Mouse (Mus musculus) small intestine, adult 2 months (tissue): ENCODE measurements around the gene Cnga1.

Experiments
- CTCF ChIP-seq: fragments of 200-500 bp; IDR thresholded peaks from 2 replicates; pipeline ENCODE4 v1.5.1; 2012; ENCODE audit warnings: low read depth, mild to moderate bottlenecking, control low read depth, inconsistent platforms, low read length, moderate library complexity, mixed read lengths; ENCODE audit not compliant: insufficient replicate concordance, insufficient read length; ENCODE audit errors: extremely low read depth
- POLR2A ChIP-seq: fragments of 200-500 bp; IDR thresholded peaks from 2 replicates; pipeline ENCODE4 v1.6.1; 2012; ENCODE audit warnings: low read depth, mild to moderate bottlenecking, control low read depth, inconsistent platforms, low read length, moderate library complexity

DNA sequence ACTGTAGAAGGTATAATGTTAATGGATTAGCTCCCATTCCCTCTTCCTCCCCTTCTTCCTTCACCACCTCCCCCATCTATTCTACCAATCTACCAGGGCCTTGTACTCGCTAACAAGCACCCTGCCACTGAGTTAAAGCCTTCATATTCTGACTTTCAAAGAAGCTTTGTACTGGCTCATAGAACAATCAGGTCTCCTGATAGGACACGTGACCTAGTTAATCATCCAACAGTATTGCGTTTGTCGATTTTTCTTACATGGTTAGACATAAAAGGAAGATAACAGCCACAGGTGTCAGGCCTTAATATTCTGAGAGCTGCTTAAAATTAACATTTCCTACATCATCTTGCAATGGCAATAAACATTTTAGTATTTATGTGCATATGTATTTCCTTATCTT lies 40.9 kb downstream of the Cnga1 start:
- no peak for TF ChIP-seq POLR2A
- TF ChIP-seq CTCF: no peak
